Mouse (Mus musculus): ENCODE measurements at regions not wholly inside any gene's neighbourhood (a gene's known extent, or its start where the extent isn't known, plus 50 kb on each side); places are given as distances from the start of the nearest gene placed in this dataset.
A peak's percentile ranks its signal among the peaks of the same experiment; 100 is the strongest.

GRCm38 (mm10) chr8:115955371-115955770 is 247.8 kb upstream of the Maf start:
- no peak for DNase-seq (ENCODE audit: extremely low spot score in 1 of 2, low spot score in 1 of 2)

GRCm38 (mm10) chr8:115953783-115954470 is 246.3 kb upstream of the Maf start:
- no peak for DNase-seq (ENCODE audit: extremely low spot score in 1 of 2, low spot score in 1 of 2)

- DNase-seq (ENCODE audit: extremely low spot score in 1 of 2, low spot score in 1 of 2): no peak
These were observed 244.9 kb upstream of the Maf start for GRCm38 (mm10) chr8:115952496-115952895.

GRCm38 (mm10) chr8:115948916-115949315 is 241.3 kb upstream of the Maf start:
- DNase-seq (ENCODE audit: extremely low spot score in 1 of 2, low spot score in 1 of 2): no peak

GRCm38 (mm10) chr8:115948036-115948435 is 240.4 kb upstream of the Maf start:
- DNase-seq (ENCODE audit: extremely low spot score in 1 of 2, low spot score in 1 of 2): no peak

- DNase-seq (ENCODE audit: extremely low spot score in 1 of 2, low spot score in 1 of 2): peak; percentile 3 to 9
These were observed 235.3 kb upstream of the Maf start for GRCm38 (mm10) chr8:115942731-115943509.

- no peak for DNase-seq (ENCODE audit: extremely low spot score in 1 of 2, low spot score in 1 of 2)
These were observed 222.0 kb upstream of the Maf start for GRCm38 (mm10) chr8:115929472-115930210.

GRCm38 (mm10) chr8:115921889-115922288 is 214.3 kb upstream of the Maf start:
- no peak for DNase-seq (ENCODE audit: extremely low spot score in 1 of 2, low spot score in 1 of 2)

GRCm38 (mm10) chr8:115906650-115907049 is 199.1 kb upstream of the Maf start:
- DNase-seq (ENCODE audit: extremely low spot score in 1 of 2, low spot score in 1 of 2): no peak

- DNase-seq (ENCODE audit: extremely low spot score in 1 of 2, low spot score in 1 of 2): no peak
These were observed 196.3 kb upstream of the Maf start for GRCm38 (mm10) chr8:115903853-115904420.

- DNase-seq (ENCODE audit: extremely low spot score in 1 of 2, low spot score in 1 of 2): no peak
These were observed 190.1 kb upstream of the Maf start for GRCm38 (mm10) chr8:115897521-115898178.

GRCm38 (mm10) chr8:115897086-115897485 is 189.5 kb upstream of the Maf start:
- no peak for DNase-seq (ENCODE audit: extremely low spot score in 1 of 2, low spot score in 1 of 2)

- DNase-seq (ENCODE audit: extremely low spot score in 1 of 2, low spot score in 1 of 2): no peak
These were observed 188.5 kb upstream of the Maf start for GRCm38 (mm10) chr8:115896066-115896465.

- DNase-seq (ENCODE audit: extremely low spot score in 1 of 2, low spot score in 1 of 2): no peak
These were observed 180.7 kb upstream of the Maf start for GRCm38 (mm10) chr8:115888278-115888677.

GRCm38 (mm10) chr8:115885121-115885743 is 177.6 kb upstream of the Maf start:
- no peak for DNase-seq (ENCODE audit: extremely low spot score in 1 of 2, low spot score in 1 of 2)

- DNase-seq (ENCODE audit: extremely low spot score in 1 of 2, low spot score in 1 of 2): no peak
These were observed 176.2 kb upstream of the Maf start for GRCm38 (mm10) chr8:115883808-115884207.

- no peak for DNase-seq (ENCODE audit: extremely low spot score in 1 of 2, low spot score in 1 of 2)
These were observed 174.3 kb upstream of the Maf start for GRCm38 (mm10) chr8:115881881-115882280.

GRCm38 (mm10) chr8:115874789-115875188 is 167.2 kb upstream of the Maf start:
- DNase-seq (ENCODE audit: extremely low spot score in 1 of 2, low spot score in 1 of 2): peak in 1 of 2 experiments; percentile 8

- no peak for DNase-seq (ENCODE audit: extremely low spot score in 1 of 2, low spot score in 1 of 2)
These were observed 163.8 kb upstream of the Maf start for GRCm38 (mm10) chr8:115871381-115871780.

- DNase-seq (ENCODE audit: extremely low spot score in 1 of 2, low spot score in 1 of 2): no peak
These were observed 153.8 kb upstream of the Maf start for GRCm38 (mm10) chr8:115861381-115861780.
